Mouse (Mus musculus): ENCODE results near the gene F2r.

F2r gene

DNA sequence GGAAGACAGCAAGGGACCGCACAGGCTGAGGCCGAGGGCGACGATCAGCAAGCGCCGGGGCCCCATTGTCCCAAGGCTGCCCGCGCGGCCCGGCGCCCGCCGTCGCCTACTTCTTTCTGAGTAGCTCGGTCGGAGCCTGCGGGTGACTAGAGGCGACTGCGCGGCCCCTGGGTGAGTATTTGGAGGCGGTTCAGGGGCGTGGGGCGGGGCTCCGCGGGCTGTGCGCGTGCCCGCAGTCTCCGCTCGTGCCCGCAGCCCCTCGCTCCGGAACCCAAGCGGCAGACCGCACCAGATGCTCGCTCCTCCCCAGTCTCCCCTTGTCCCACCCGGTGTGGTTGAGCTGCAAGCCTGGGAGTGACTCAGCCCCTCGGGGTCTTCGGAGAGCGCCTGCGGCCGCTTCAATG is at the start of gene F2r:
F2r (minus strand) TSS at position 179 of the 404 bp plus-strand sequence.
- peak; percentile 67 to 81 for DNase-seq (ENCODE audit: low spot score in 2 of 2)

DNA sequence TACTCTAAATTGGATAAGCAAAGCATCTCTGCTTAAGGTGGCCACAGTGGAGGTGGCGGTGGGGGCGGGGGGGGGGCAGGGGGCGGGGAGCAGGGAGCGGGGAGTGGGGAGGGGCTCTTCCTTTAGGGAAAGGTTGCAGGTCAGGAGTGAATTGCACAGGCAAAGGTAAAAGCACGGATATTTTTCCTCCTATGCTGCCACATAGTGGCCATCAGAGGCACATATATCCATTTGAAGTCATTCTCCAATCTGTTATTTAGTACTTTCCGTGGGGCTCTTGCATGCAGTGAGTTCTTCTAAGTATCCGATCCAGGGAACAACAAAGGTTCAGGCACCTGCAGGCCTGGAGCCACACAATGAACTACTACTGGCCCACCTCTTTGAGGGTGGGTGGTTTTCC is 49.0 kb upstream of the F2r start:
- no peak for DNase-seq (ENCODE audit: low spot score in 2 of 2)

DNA sequence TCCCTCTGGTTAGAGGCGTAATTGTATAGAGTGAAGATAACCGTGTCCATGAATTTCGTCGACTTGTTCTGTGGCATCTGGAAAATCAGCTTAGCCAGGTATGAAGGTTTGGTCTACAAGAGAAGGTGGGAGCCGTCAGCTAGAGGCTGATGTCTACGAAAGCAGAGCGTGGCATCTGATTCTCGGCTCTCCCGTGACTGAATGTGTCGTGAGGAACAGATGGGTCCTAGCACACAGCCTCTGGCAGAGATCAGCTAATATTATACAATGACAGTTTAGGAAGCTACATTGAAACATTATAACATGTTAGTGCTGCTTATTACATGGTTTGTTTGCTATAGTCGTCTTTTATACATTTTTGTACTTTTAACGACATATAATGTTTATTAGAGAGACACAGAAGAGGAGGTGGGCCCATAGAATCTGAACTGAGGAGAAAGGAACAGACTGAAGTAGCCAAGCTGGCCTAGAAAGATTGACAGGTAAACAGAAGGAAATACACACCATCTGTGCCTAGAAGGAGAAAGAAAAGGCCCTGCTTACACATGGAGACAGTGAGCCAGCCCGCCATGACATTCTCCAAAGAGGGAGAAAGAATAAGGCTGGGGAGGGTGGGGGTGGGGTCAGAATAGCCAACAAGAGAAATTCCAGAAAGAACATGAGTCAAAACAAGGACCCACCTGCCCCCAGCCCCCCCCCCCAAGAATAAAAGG is 47.5 kb upstream of the F2r start:
- DNase-seq (ENCODE audit: low spot score in 2 of 2) = no peak

DNA sequence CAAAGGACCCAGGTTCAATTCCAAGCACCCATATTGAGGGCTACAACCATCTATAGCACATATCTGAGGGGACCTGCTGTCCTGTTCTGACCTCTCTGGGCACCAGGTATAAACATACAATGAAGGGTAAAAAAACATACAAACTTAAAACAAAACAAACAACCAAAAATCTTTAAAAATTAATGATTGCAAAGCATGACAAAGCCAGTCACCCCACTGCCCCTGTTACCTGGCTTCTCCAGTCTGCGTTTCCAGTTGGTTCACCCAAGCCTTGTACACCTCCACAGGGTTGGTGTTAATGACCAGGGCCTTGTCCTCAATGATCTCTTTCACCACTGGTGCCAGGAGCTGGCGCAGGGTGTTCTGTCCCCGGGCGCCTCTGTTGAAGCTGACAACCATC is 45.5 kb upstream of the F2r start:
- DNase-seq (ENCODE audit: low spot score in 2 of 2) = no peak

DNA sequence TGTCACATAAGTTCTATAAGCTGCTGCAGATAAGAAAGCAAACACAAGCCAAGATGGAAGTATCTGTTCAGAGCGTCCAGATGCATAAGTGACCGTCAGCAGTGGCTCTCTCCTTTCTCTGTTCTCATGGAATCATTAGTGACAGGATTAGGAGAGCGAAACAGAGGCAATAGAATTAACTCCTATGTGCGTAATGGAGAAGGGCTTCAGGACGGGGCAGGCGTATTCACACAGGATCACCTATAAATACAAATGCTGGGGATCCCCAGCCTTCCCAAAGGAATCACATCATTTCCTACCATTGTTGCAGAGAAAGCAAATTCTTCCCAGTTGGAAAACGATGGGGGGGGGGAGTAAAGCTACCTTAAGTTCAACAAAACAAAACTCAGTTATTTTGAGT is 41.1 kb upstream of the F2r start:
- no peak for DNase-seq (ENCODE audit: low spot score in 2 of 2)

DNA sequence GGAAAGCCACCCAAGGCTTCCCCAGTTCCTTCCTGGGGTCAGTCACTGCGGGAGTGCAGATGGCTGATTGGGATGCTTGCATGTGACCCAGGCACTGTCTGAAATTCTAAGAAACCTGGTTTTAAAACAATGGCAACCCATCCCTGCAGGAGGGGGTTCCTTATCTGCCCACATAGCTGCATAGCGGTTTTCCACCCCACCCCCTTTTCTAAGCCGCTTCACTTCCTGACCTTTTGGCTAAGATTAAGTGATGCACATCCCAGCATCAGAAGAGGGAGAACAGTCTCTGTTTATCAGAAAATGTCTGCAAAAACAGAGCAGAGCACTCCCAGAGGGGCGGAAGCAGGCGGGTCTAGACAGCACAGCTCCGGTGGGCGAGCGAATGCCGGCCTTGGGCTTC is 38.9 kb upstream of the F2r start:
- DNase-seq (ENCODE audit: low spot score in 2 of 2) = no peak

DNA sequence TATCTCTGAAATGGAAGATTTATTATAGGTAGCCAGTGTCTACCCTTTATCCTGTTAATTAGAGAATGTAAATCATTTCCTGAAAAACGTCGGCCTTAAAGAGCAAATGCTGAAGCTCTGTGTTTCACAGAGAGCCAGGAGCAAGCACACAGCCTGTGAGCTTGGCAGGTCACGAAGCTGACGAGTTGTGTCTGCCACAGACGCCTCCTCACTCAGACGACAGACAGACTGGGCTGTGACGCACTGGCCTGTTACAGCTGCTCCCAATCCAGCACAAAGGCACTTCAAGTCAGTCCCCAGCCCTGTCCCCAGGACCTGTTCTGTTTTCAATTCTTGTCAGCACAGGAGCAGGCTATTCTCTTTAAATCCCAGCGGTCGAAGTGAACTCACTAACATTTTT is 37.0 kb upstream of the F2r start:
- DNase-seq (ENCODE audit: low spot score in 2 of 2) = no peak

DNA sequence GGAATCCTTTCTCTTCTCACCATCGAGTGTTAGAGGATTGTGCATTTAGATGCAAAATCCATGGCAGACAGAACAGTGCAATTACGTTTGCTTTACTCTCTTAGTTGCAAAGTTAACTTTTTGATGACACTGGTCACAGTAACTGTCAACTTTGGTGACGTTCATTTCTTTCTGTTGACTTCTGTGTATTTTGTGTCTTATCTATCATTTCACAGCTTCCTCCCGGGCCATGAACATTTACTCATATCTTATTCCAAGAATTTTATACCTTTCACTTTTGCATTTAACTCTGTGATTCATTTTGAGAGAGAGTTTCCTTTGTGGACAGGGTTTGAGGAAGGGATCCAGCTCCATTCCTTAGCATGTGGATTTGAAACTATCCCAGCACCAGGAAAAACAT is 35.4 kb upstream of the F2r start:
- no peak for DNase-seq (ENCODE audit: low spot score in 2 of 2)

DNA sequence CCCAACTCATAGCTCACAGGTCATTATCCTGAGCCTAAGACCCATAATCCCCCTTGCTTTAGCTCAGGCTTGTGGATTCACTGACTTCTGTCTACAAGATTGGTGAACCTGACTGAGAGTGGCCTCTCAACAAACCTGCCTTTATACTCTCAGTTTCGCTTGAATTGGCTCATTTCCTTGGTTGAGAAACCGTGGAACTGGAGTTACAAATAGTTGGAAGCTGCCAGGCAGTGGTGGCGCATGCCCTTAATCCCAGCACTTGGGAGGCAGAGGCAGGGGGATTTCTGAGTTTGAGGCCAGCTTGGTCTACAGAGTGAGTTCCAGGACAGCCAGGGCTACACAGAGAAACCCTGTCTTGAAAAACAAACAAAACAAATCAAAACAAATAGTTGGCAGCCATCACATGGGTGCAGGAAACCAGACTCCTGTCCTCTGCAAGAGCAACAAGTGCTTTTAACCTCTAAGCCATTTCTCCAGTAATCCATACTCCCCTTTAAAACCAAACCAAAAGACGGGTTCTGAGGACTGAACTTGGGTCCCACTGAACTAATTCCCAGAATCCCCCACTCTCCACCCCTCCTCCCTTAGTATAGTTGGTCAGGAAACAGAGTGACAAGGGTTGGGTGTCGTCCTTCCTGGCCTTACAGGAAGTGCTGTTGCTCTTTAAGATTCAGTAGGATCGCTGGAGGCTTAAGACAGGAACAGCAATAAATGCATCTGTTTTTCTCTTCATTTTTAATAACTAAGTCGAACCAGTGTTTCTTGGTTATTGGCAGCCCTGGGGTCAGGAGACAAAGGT is 33.8 kb upstream of the F2r start:
- no peak for DNase-seq (ENCODE audit: low spot score in 2 of 2)

DNA sequence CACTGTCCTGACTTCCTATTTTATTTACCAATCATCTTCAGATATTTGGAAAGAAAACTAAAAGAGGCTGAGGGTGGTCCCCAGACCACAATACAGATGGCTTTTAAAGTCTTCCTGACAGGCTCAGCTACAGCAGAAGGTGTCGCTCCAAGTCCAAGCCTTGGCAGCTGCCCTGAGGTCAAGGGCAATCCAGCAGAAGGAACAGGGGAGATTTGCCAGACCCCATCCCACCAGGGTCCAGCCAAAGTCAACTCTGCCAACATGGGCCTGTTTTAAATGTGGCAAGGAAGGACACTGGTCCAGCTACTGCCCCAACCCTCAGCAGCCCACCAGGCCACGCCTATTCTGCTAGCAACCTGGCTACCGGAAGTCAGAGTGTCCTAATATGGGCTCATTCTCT is 31.7 kb upstream of the F2r start:
- DNase-seq (ENCODE audit: low spot score in 2 of 2) = no peak

DNA sequence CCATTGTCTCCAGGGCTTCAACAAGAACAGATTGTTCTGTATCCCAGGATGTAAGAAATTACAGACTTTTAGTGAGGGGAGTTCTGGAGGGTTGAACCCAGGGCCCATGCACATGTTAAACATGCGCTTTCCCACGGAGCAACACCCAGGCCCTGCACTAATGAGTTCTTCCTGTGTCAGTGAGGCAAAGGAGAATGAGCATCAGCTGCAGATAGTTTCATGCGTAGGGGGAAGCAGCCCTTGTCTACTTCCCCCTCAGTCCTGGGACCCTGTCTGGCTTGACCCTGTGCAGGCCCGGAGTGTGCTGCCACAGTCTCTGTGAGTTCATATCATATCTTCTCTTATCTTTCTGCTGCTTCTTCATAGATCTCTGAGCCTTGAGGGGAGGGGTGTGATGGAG is 29.0 kb upstream of the F2r start:
- no peak for DNase-seq (ENCODE audit: low spot score in 2 of 2)

DNA sequence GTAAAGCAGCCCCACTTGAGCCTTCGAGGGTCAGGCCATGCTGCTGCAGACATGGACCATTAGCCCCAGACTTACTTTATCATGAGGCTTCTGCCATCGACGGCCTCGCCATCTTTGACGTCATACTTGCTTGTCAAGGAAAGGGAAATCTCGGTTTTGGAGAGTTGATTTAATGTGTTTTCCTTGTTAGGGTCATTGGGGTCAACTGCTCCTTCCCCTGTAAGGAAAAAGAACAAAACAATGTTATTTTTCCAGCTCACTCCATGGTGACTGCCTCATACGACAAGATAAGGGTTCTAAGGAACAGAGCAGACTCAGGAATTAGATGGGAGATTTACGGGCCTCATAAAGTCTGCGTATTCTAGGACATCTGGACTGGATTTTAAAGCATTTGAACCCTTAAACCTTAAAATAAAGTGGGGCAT is 28.4 kb upstream of the F2r start:
- DNase-seq (ENCODE audit: low spot score in 2 of 2) = no peak

DNA sequence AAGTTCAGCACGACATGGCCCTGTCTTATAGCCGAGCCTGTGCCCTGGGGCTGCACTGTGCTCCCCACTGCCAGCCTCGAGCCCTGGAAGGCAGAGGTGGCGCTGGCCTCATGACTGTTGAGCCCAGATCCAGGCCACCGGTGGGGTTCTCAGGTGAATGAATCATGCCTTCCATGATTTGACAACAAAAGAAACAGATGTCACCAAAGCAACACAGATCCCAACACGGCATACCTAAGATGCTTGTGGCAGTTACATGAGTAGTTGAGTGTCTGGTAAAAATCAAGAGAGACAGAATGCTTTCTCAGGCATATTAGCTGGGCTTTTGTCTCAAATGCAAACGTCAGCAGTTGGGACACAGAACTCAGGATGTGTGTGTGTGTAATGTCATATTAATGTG is 25.5 kb upstream of the F2r start:
- no peak for DNase-seq (ENCODE audit: low spot score in 2 of 2)

DNA sequence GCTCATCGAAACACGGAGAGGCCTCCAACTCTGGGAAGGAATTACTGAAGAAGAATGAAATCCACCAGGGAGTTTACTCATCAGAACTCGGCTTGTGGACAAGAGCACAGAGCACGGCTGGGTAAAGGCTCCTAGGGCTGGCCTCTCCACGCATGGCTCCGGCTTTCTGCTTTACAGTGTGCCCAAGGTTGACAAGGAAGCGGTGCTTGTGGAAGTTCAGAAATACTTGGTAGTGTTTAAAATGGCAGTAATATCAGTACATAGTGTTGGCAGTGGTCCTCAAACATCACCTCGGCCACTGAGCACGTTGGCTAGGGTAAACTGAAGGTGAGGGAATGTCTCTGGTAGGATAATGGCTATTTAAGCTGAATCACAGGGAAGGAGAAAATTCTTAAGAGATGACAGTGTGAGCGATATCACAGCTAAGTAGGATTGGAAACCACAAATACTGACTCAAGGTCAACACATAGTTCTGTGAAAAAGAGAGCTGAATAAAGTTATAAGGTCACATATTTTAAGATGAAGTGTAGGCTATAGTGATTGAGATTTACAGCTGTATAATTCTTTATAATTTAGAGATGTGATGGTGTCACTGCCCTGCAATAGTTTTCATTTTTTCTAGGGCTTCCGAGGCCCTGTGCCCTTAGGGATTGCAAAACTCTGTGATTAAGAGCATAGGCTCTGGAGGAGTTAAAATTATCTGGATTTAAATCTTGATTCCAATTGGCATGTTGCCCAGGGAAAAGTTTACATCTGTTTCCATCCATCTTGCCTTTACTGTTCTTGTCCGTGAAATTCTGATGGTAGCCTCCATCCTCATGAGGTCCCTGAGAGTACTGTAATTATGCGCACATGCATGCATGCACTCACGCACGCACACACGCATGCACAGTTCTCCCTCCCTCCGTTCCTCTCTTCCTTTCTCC is 23.0 kb upstream of the F2r start:
- no peak for DNase-seq (ENCODE audit: low spot score in 2 of 2)

DNA sequence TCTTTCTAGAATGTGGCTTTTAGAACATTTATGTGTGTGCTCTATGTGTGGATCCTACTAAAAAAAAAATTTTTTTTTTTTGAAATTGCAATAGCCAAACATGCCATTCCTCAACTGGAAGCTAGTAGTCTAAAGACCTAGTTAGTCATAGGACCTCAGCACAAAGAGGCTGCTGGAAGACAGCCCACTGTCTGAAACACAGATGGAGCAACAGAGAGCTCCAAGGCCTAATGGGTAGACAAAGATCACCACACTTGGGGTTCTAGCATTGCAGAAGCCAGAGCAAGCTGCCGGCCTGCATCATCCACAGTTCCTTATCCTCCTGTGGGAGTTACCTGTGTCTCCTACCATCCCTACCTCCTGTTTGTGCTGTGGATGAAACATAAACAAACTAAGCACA is 22.1 kb upstream of the F2r start:
- DNase-seq (ENCODE audit: low spot score in 2 of 2) = no peak

DNA sequence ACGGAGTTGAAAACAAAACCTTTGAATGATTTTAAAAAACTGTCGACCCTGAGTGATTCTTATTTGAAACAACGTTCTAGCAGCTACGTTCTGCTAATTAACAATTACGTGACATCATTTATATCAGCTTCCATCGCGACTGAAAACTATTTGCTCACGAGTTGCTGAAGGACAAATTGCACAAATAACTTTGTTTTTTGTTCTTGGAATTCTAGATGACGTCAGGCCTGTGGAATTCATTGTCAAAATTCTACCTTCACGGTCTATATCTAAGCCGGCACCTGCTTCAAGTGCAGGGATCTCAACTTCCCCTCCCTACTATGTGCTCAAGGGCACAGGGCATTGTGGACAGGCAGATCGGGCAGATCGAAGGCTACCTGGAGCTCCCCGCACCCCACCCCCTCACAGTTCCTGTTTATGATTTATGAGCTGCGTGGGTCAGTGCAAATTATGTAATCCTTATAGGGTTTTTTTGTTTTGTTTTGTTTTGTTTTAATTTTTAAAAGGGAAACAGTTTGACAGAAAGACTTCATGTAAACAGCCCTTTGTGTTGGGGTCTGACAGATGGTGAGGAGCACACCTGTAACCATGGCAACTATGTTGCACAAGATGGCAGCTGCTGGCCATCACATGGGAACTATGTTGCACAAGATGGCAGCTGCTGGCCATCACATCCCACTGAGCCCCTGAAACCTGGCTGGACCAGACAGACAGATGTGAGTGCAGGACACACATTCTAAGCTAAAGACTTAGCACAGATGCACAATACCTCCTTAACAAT is 21.2 kb upstream of the F2r start:
- DNase-seq (ENCODE audit: low spot score in 2 of 2) = no peak

DNA sequence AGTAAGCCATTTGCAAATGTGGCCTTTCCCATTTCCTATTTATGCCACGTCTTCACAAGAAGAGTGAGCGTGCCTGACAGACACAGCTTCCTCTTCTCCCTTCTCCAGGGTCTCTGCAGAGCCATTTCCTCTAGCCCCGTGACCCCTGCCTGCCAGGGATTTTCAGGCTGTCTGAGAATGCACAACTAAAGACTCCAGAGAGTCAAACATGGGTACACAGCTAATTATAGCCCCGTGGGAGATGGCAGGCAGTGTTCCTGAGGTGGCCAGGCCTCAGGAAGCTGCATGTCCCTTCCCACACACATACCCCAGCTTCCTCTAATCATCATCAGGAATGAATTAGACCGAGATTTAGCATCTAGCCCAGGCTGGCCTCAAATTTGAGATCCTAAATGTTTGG is 20.6 kb upstream of the F2r start:
- no peak for DNase-seq (ENCODE audit: low spot score in 2 of 2)

DNA sequence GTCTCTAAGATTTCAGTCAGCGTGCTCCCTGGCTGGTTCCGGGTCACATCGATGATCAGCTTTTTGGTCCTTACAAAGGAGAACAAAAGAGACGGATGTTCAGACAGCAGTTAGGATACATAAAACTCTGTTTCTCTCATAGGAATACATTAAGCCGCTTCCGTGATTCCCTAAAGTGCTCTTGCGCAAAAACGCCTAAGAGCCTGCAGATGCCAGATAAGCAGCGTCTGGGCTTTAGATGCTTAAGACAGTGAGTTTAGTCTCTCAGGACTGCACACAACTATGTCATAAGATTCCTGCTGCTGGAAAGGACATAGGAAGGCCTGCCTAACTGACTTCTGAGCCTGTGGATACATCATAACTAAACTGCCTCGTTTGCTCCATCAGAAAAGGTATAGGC is 19.4 kb upstream of the F2r start:
- no peak for DNase-seq (ENCODE audit: low spot score in 2 of 2)

DNA sequence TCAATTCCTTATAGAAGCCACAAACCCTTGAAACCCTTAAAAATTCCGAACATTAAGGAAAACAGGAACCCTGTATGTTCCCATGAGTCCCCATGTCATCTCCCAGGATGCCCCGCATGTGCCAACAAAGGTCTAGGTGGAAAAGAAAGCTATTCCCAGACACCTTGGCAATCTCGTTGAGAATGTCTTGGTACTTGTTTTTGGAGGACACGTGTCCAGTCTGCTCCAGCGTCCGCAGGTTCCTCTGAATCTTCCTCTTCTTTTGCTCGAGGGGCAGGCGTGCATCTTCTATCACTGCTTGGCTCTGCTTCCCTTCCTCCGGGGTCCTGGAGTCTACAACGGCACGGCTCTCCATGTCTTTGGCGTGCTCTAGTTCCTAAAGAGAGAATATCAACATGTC is 17.0 kb upstream of the F2r start:
- DNase-seq (ENCODE audit: low spot score in 2 of 2) = no peak

DNA sequence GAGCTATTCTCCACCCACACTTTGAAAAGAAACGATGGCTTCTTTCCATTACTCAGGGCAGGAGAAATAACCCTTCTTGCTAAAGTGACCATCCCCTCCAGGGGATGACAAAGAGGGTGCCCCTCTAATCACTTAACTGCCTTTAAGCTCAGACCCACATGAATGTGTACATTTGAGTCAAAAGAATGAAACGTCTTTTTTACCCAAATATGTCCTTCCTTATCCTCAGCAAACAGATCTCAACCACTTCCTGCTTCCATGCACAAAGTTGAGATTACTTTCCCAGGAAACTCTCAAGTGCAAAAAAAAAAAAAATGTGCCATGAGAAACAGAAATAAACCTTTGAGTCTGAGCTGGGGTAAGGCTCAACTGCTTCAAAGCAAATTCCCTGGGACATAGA is 16.2 kb upstream of the F2r start:
- DNase-seq (ENCODE audit: low spot score in 2 of 2) = no peak

DNA sequence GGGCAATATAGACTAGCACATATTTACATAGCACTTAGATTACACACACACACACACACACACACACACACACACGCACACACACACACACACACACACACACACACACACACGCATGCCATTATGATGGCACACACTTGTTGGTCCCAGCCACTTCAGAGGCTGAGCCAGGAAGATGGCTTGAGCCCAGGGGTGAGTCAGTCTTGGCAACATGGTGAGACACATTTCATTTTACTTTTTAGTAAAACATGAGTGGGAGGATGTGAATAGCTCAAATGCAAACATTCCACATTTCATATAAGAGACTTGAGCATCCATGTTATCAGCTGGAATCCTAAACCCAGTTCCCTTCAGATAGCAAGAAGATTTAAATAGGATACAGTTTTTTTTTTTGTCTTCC is 15.1 kb upstream of the F2r start:
- DNase-seq (ENCODE audit: low spot score in 2 of 2) = no peak

DNA sequence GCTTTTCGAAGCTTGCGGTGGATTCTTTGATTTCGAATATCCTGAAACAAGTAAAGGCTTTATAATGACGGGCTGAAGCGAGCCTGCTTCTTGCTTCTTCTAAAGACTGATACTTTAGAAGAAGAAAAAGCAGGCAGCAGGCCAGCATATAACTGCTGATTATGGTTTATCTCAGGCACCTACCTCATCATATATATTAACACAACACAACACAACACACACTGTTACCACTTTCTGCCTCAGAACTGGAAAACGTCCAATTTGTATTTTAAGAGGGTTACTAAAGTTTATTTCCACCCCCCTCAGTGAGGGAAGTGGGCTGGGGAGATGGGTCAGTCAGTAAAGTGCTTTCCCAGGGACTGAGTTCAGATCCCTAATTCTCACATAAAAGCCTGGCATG is 13.9 kb upstream of the F2r start:
- no peak for DNase-seq (ENCODE audit: low spot score in 2 of 2)
